Mouse (Mus musculus): ENCODE measurements around the gene Klf12. TPM values are rescaled to one million over a fixed set of nuclear protein-coding genes. Genes with fewer than 3 reads are reported as not detected.

The Klf12 gene
- 0.02 TPM in 1 of 2 replicates, not detected in the other for polyA plus RNA-seq (2012; ENCODE audit: insufficient read depth, low replicate concordance)

- Histone ChIP-seq H3K9me3 (no peaks in the 10 kb centered on the region), H3K36me3 (replicated peaks; ENCODE audit: low read length) (no peaks in the 10 kb centered on the region), H3K4me3 (replicated peaks) (peak within 1 kb of the TSS; percentile 91), H3K27me3 (replicated peaks) (peaks cover 52% of the 10 kb centered on the region), H3K4me1 (peaks cover 27% of the 10 kb centered on the region)
- TF ChIP-seq FLI1 (IDR thresholded peaks at IDR 0.05; ENCODE audit: low read length) (no peak), GATA1 (IDR thresholded peaks at IDR 0.05; ENCODE audit: borderline replicate concordance, low read length) (no peak)
These were observed at the start of gene Klf12 for GRCm38 (mm10) chr14:100284119-100284860. TSS of gene Klf12 (minus strand) at chr14:100284679.

- Histone ChIP-seq H3K36me3 (replicated peaks; ENCODE audit: low read length) (no peaks in the 10 kb centered on the region), H3K4me3 (replicated peaks) (no peak overlapping the region), H3K27me3 (replicated peaks) (no peaks in the 10 kb centered on the region), H3K4me1 (no peaks in the 10 kb centered on the region), H3K9me3 (0 out of 2 replicates have a peak, but pooled peaks cover 15% of the 10 kb centered on the region)
- TF ChIP-seq FLI1 (IDR thresholded peaks at IDR 0.05; ENCODE audit: low read length), result no peak
- TF ChIP-seq GATA1 (IDR thresholded peaks at IDR 0.05; ENCODE audit: borderline replicate concordance, low read length), result no peak
These were observed 48.9 kb upstream of the Klf12 start for GRCm38 (mm10) chr14:100333369-100333768.

- Histone ChIP-seq H3K4me1 (no peaks in the 10 kb centered on the region), H3K36me3 (replicated peaks; ENCODE audit: low read length) (no peaks in the 10 kb centered on the region), H3K27me3 (replicated peaks) (no peaks in the 10 kb centered on the region), H3K4me3 (replicated peaks) (no peak overlapping the region), H3K9me3 (0 out of 2 replicates have a peak, but pooled peaks cover 6% of the 10 kb centered on the region)
- TF ChIP-seq FLI1 (IDR thresholded peaks at IDR 0.05; ENCODE audit: low read length) (no peak), GATA1 (IDR thresholded peaks at IDR 0.05; ENCODE audit: borderline replicate concordance, low read length) (no peak)
These were observed 44.3 kb upstream of the Klf12 start for GRCm38 (mm10) chr14:100328602-100329276.

- Histone ChIP-seq H3K36me3 (replicated peaks; ENCODE audit: low read length) (no peaks in the 10 kb centered on the region), H3K4me1 (no peaks in the 10 kb centered on the region), H3K4me3 (replicated peaks) (no peak overlapping the region), H3K27me3 (replicated peaks) (no peaks in the 10 kb centered on the region), H3K9me3 (0 out of 2 replicates have a peak, but pooled peaks cover 6% of the 10 kb centered on the region)
- TF ChIP-seq FLI1 (IDR thresholded peaks at IDR 0.05; ENCODE audit: low read length) (no peak), GATA1 (IDR thresholded peaks at IDR 0.05; ENCODE audit: borderline replicate concordance, low read length) (no peak)
These were observed 39.8 kb upstream of the Klf12 start for GRCm38 (mm10) chr14:100324303-100324702.

- 0 out of 2 replicates have a peak, but pooled peaks cover 6% of the 10 kb centered on the region for H3K9me3 ChIP-seq
- H3K27me3 ChIP-seq (replicated peaks), result no peaks in the 10 kb centered on the region
- no peaks in the 10 kb centered on the region for H3K36me3 ChIP-seq (replicated peaks; ENCODE audit: low read length)
- H3K4me1 ChIP-seq, result no peaks in the 10 kb centered on the region
- H3K4me3 ChIP-seq (replicated peaks), result no peak overlapping the region
- no peak for TF ChIP-seq GATA1 (IDR thresholded peaks at IDR 0.05; ENCODE audit: borderline replicate concordance, low read length)
These were observed 37.5 kb upstream of the Klf12 start for GRCm38 (mm10) chr14:100322012-100322411.

- Histone ChIP-seq H3K36me3 (replicated peaks; ENCODE audit: low read length) (no peaks in the 10 kb centered on the region), H3K27me3 (replicated peaks) (no peaks in the 10 kb centered on the region), H3K4me1 (no peaks in the 10 kb centered on the region), H3K4me3 (replicated peaks) (peak overlapping the region; percentile 53), H3K9me3 (peaks cover 10% of the 10 kb centered on the region; the same call in 1 of the 2 replicates)
- TF ChIP-seq GATA1 (IDR thresholded peaks at IDR 0.05; ENCODE audit: borderline replicate concordance, low read length), result no peak
- no peak for TF ChIP-seq FLI1 (IDR thresholded peaks at IDR 0.05; ENCODE audit: low read length)
These were observed 32.3 kb upstream of the Klf12 start for GRCm38 (mm10) chr14:100316780-100317179.

GRCm38 (mm10) chr14:100314099-100314498 lies 29.6 kb upstream of the Klf12 start:
- Histone ChIP-seq H3K36me3 (replicated peaks; ENCODE audit: low read length) (no peaks in the 10 kb centered on the region), H3K4me1 (no peaks in the 10 kb centered on the region), H3K9me3 (peaks cover 4% of the 10 kb centered on the region; the same call in 1 of the 2 replicates), H3K4me3 (replicated peaks) (no peak overlapping the region), H3K27me3 (replicated peaks) (no peaks in the 10 kb centered on the region)
- no peak for TF ChIP-seq GATA1 (IDR thresholded peaks at IDR 0.05; ENCODE audit: borderline replicate concordance, low read length)
- no peak for TF ChIP-seq FLI1 (IDR thresholded peaks at IDR 0.05; ENCODE audit: low read length)

- Histone ChIP-seq H3K4me3 (replicated peaks) (no peak overlapping the region), H3K4me1 (no peaks in the 10 kb centered on the region), H3K9me3 (peaks cover 10% of the 10 kb centered on the region), H3K27me3 (replicated peaks) (no peaks in the 10 kb centered on the region), H3K36me3 (replicated peaks; ENCODE audit: low read length) (no peaks in the 10 kb centered on the region)
- no peak for TF ChIP-seq GATA1 (IDR thresholded peaks at IDR 0.05; ENCODE audit: borderline replicate concordance, low read length)
These were observed 16.4 kb upstream of the Klf12 start for GRCm38 (mm10) chr14:100300905-100301304.

GRCm38 (mm10) chr14:100298892-100299291 lies 14.4 kb upstream of the Klf12 start:
- Histone ChIP-seq H3K9me3 (peaks cover 7% of the 10 kb centered on the region; the same call in 1 of the 2 replicates), H3K4me1 (no peaks in the 10 kb centered on the region), H3K27me3 (replicated peaks) (no peaks in the 10 kb centered on the region), H3K36me3 (replicated peaks; ENCODE audit: low read length) (no peaks in the 10 kb centered on the region), H3K4me3 (replicated peaks) (no peak overlapping the region)
- TF ChIP-seq GATA1 (IDR thresholded peaks at IDR 0.05; ENCODE audit: borderline replicate concordance, low read length) (no peak), FLI1 (IDR thresholded peaks at IDR 0.05; ENCODE audit: low read length) (no peak)
